Mouse (Mus musculus) brown adipose tissue, adult 24 weeks (tissue): ENCODE measurements around the gene Numbl. TPM values are rescaled to one million over a fixed set of nuclear protein-coding genes. Genes with fewer than 3 reads are reported as not detected.

Source experiments
- H3K27ac ChIP-seq: fragments of 200-500 bp; replicated peaks from 2 replicates; pipeline ENCODE4 v1.5.1; 2012; ENCODE audit warnings: low read depth, mild to moderate bottlenecking, low read length
- H3K4me1 ChIP-seq: fragments of 200-500 bp; 2 replicates; pipeline ENCODE4 v1.6.1; 2012; ENCODE audit warnings: low read length, mixed read lengths; ENCODE audit not compliant: control insufficient read depth, insufficient read depth, insufficient read length
- H3K4me3 ChIP-seq: fragments of 200-500 bp; 2 replicates; pipeline ENCODE4 v1.5.1; 2012; ENCODE audit warnings: low read depth, mild to moderate bottlenecking, low read length, moderate library complexity; ENCODE audit not compliant: insufficient read depth
- polyA plus RNA-seq: library from polyadenylated mRNA; stranded (reverse); fragments of >200 nt; gene quantifications from 2 replicates; pipeline ENCODE4 v1.2.4, GENCODE M21; 2012; ENCODE audit not compliant: missing spikeins, insufficient read depth, insufficient read length

Numbl gene
- polyA plus RNA-seq, 1 experiment, result 2.7 TPM

DNA sequence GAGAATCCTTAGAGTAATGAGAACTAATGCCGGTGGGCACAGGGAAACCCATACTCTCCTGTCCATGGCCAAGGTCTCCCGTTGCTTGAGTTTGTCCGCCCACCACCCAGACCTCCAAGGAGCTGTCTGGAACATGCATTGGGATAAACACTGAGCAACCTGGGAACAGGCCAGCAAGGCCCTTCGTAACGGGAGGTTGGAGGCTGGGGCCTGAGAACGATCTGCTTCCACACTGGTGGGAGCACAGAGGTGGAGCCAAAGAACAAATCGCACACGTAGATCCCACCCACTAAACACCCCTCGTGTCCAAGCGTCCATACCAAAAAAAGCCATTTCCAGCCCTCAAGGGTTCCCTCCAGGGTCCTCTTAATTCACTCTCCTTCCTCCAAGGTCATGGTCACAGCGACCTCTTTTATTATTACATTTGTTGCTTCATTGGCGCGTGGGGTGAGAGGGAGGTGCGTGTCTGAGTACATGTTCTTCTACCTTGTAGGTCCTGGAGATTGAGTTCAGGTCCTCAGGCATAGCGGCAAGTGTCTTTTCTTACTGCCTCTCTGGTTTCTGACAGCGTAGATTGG is 39.9 kb downstream of the Numbl start:
- no peak overlapping the region for H3K4me3 ChIP-seq
- no peaks in the 10 kb centered on the region for H3K4me1 ChIP-seq
- H3K27ac ChIP-seq, result no peak overlapping the region

GRCm38 (mm10) chr7:27298816-27299215 is 40.6 kb downstream of the Numbl start:
- Histone ChIP-seq H3K4me3 (no peak overlapping the region), H3K4me1 (no peaks in the 10 kb centered on the region)

GRCm38 (mm10) chr7:27300351-27300750 is 42.1 kb downstream of the Numbl start:
- Histone ChIP-seq H3K4me3 (no peak overlapping the region), H3K27ac (no peak overlapping the region), H3K4me1 (no peaks in the 10 kb centered on the region)

More at GRCm38 (mm10) chr7:27298816-27299215, 40.6 kb downstream of the Numbl start:
- H3K27ac ChIP-seq, result no peak overlapping the region

- H3K4me3 ChIP-seq, result no peak overlapping the region
- no peaks in the 10 kb centered on the region for H3K4me1 ChIP-seq
- no peak overlapping the region for H3K27ac ChIP-seq
Measured at GRCm38 (mm10) chr7:27300801-27301200, 42.6 kb downstream of the Numbl start.

GRCm38 (mm10) chr7:27302172-27302571 is 43.9 kb downstream of the Numbl start:
- no peak overlapping the region for H3K27ac ChIP-seq
- no peaks in the 10 kb centered on the region for H3K4me1 ChIP-seq
- H3K4me3 ChIP-seq, result no peak overlapping the region

- H3K4me3 ChIP-seq, result no peak overlapping the region
- peaks cover 1% of the 10 kb centered on the region; the same call in 1 of the 2 replicates for H3K4me1 ChIP-seq
- no peak overlapping the region for H3K27ac ChIP-seq
Measured at GRCm38 (mm10) chr7:27305091-27305730, 47.0 kb downstream of the Numbl start.

DNA sequence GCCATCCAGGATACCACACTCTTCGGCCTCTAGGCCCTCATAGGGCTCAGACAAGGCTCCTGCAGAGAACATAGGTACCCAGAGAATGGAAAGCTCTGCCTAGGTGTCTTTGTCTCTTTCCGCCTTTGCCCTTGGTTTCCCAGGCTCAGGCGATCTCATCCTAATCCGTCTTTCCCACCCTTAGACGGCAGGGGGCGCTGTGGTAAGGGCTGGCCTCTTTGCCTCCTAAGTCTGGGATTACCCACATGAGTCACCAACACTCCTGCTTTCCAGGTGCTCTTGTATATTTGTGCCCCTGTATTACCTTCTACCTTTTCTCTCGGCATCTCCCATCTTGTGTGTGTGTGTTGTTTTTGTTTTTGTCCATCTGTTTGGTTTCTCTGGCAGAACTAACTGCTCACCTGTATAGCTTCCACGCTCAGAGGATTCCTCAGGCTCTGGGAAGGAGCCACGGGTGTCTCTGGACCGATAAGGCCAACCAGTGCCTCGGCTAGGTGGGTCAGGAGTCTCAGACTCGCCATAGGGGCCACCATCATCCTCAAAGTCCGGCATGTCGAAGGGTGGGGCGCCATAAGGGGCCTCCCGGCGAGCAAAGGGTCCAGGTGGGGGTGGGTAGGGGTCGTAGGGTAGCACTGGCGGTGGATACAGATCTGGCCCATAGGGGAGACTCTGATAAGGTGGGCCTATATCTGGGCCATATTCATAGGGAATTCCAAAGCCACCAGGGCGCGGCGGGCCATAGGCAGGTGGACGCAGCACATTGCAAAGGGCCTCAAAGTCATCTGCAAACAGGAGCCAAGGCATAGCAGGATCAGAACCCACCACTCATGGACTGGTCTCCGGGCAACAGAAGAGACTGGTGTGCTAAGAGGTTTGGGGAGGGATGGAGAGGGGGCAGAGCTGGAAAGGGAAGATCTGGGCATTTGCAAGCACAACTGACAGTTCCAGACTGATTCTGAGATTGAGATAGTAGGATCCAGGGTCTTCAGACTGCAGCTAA is 48.2 kb downstream of the Numbl start:
- Histone ChIP-seq H3K4me3 (no peak overlapping the region), H3K4me1 (peaks cover 7% of the 10 kb centered on the region)

DNA sequence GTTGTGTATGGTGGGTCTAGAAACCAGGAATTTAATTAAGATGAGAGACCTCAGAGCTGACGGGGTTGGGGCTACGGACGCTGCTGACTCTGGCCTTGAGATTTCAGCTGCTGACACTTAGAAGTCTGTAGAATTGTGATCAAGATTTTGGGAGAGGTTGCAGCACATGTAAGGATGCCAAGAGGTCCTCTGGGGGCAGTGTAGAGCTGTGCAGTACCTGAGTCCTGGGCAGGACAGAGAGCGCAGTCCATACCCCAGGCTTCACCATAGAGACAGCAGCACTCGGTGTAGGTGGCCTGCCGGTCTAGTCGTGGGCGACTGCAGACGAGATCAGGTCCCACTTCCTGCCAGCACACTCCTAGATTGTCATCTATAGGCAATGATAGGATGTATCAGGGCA is 49.3 kb downstream of the Numbl start:
- Histone ChIP-seq H3K27ac (no peak overlapping the region), H3K4me1 (peaks cover 7% of the 10 kb centered on the region), H3K4me3 (no peak overlapping the region)

More for the DNA sequence above, 48.2 kb downstream of the Numbl start:
- no peak overlapping the region for H3K27ac ChIP-seq

DNA sequence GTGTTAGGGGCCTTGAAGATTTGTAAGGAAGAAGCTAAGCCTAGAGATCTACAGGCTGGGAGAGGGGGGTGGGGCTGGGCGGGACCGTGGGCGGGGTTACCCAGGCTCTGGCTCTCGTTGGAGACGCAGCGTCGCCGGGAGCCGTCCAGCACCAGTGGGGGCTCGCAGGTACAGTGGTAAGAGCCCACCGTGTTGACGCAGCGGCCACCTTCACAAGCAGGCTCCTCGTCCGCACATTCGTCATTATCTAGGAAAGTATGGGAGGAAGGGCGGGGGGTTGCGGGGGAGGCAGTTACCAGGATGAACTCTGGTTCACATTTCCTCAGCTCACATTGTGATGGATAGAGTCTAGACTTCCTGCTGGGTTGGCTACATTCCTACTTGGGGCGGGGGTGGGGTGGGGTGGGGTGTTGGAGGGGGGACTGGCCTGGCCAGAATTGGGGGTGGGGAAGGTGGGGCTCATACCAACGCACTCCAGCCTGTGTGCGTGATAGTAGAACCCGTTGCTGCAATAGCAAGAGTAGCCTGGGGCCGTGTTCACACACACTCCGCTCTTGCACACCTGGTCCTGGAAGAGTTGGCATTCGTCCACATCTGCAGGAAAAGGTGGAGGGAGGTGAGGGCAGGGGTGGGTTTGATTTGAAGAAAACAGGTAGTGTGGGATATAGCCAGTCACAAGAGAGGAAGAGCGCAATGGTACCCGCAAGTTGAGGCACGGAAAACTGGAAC is 50.8 kb downstream of the Numbl start:
- Histone ChIP-seq H3K4me1 (peaks cover 7% of the 10 kb centered on the region), H3K27ac (peak overlapping the region; percentile 58; the same call in 1 of the 2 replicates), H3K4me3 (no peak overlapping the region)

DNA sequence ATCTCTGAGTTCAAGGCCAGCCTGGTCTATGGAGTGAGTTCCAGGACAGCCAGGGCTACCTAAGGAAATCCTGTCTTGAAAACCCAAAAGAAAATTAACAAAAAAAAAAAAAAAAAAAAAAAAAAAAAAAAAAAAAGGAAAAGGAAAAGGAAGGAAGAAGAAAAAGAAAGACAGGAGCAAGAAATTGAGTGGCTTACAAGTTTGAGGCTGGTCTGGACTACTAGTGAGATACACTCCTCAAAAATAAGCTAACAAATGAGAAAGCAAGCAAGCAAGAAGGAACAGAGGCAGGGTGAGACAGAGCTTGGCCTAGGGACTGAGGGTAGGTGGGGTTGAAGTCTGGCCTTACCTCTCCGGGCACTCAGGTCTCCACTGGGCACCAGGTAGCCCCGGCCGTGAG is 51.6 kb downstream of the Numbl start:
- H3K27ac ChIP-seq, result no peak overlapping the region
- H3K4me1 ChIP-seq, result peaks cover 7% of the 10 kb centered on the region
- no peak overlapping the region for H3K4me3 ChIP-seq

- H3K4me3 ChIP-seq, result no peak overlapping the region
- peaks cover 7% of the 10 kb centered on the region for H3K4me1 ChIP-seq
- no peak overlapping the region for H3K27ac ChIP-seq
Measured at GRCm38 (mm10) chr7:27310306-27310705, 52.1 kb downstream of the Numbl start.

- Histone ChIP-seq H3K4me3 (no peak overlapping the region), H3K27ac (no peak overlapping the region), H3K4me1 (peaks cover 7% of the 10 kb centered on the region)
Measured at GRCm38 (mm10) chr7:27310996-27311535, 52.8 kb downstream of the Numbl start.

DNA sequence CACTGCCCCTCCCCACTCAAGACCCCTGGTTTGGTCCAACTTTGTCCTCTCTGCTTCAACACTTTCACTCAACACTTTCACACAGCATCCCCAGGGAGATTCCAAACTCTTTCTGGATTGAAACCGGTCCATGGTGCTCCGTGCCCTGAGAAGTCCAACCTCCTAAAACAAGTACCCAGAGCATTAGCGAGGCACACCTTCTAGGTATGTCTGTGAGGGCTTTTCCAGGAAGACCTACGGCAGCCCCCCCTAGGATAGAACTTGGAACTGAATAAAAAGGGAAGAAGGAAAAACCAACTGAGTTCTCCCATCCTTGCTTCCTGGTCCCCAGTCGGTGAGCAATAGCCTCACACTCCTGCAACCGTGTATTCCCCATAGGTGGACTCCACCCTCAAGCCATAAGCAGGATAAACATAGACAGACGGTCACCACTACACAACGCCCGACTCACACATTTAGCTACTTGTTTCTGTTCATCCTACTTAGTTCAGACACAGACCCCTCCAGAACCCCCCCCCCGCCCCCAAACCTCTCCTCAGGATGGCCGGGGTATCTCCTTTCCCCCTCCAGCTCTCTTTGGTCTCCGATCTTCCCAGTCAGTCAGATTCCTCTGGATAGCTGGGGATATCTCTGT is 53.5 kb downstream of the Numbl start:
- H3K4me1 ChIP-seq, result peaks cover 7% of the 10 kb centered on the region
- H3K27ac ChIP-seq, result no peak overlapping the region
- no peak overlapping the region for H3K4me3 ChIP-seq

DNA sequence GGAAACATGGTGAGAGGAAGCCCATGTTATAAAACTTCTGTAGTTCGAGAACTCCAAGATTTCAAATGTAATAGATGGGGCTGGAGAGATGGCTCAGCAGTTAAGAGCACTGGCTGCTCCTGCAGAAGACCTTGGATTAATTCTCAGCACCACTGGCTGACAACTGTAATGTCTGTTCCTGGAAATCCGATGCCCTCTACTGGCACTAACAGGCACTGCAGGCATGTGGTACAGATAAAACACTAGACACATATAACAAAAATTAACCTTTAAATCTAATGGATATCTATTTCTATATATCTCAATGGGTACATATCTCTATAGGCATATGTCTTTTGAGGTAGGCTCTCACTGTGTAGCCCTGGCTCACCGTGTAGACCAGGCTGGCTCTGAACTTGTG is 56.2 kb downstream of the Numbl start:
- no peak overlapping the region for H3K27ac ChIP-seq
- H3K4me3 ChIP-seq, result no peak overlapping the region
- peaks cover 7% of the 10 kb centered on the region for H3K4me1 ChIP-seq
